Mouse (Mus musculus): Measurements from ENCODE around the gene Rabgap1l. TPM values are rescaled to one million over a fixed set of nuclear protein-coding genes. Genes with fewer than 3 reads are reported as not detected.

Rabgap1l gene
- polyA plus RNA-seq, 1 experiment from 2014 or later: 12.2 TPM

- Histone ChIP-seq H3K27me3 (ENCODE audit: control insufficient read depth, insufficient read depth, low read length) (no peaks in the 10 kb centered on the region), H3K27ac (ENCODE audit: low read depth, low read length) (no peak overlapping the region), H3K4me3 (ENCODE audit: low read depth, low read length) (no peak overlapping the region), H3K4me1 (ENCODE audit: control insufficient read depth, insufficient read depth, low read length) (no peaks in the 10 kb centered on the region), H3K4me2 (no peak overlapping the region), H3K36me3 (ENCODE audit: control insufficient read depth, insufficient read depth, low read length) (no peaks in the 10 kb centered on the region), H3K9me3 (ENCODE audit: control insufficient read depth, low read length) (no peaks in the 10 kb centered on the region), H3K9ac (ENCODE audit: low read length) (no peak overlapping the region)
- no peak for ATAC-seq (ENCODE audit: low FRiP score)
- DNase-seq (ENCODE audit: low spot score, missing footprints): no peak
Observed at GRCm38 (mm10) chr1:160790630-160791029, 2.4 kb downstream of the Rabgap1l start.

GRCm38 (mm10) chr1:160789876-160790275 lies 3.1 kb downstream of the Rabgap1l start:
- Histone ChIP-seq H3K4me1 (ENCODE audit: control insufficient read depth, insufficient read depth, low read length) (no peaks in the 10 kb centered on the region), H3K27ac (ENCODE audit: low read depth, low read length) (no peak overlapping the region), H3K4me2 (no peak overlapping the region), H3K9me3 (ENCODE audit: control insufficient read depth, low read length) (no peaks in the 10 kb centered on the region), H3K4me3 (ENCODE audit: low read depth, low read length) (no peak overlapping the region), H3K36me3 (ENCODE audit: control insufficient read depth, insufficient read depth, low read length) (no peaks in the 10 kb centered on the region), H3K9ac (ENCODE audit: low read length) (no peak overlapping the region), H3K27me3 (ENCODE audit: control insufficient read depth, insufficient read depth, low read length) (no peaks in the 10 kb centered on the region)
- 83% methylated on average over 3 of the region's 3 CpGs for WGBS
- DNase-seq (ENCODE audit: low spot score, missing footprints): no peak
- ATAC-seq (ENCODE audit: low FRiP score): no peak

- no peak for ATAC-seq (ENCODE audit: low FRiP score)
- WGBS: 86% methylated on average over 1 of the region's 1 CpGs
Observed at GRCm38 (mm10) chr1:160787926-160788325, 5.1 kb downstream of the Rabgap1l start.

GRCm38 (mm10) chr1:160787164-160787563 lies 5.8 kb downstream of the Rabgap1l start:
- WGBS: 92% methylated on average over 3 of the region's 3 CpGs
- no peak for ATAC-seq (ENCODE audit: low FRiP score)

More at GRCm38 (mm10) chr1:160787926-160788325, 5.1 kb downstream of the Rabgap1l start:
- no peak for DNase-seq (ENCODE audit: low spot score, missing footprints)
- no peaks in the 10 kb centered on the region for H3K36me3 ChIP-seq (ENCODE audit: control insufficient read depth, insufficient read depth, low read length)
- no peak overlapping the region for H3K4me2 ChIP-seq
- no peak overlapping the region for H3K9ac ChIP-seq (ENCODE audit: low read length)
- no peaks in the 10 kb centered on the region for H3K9me3 ChIP-seq (ENCODE audit: control insufficient read depth, low read length)
- no peak overlapping the region for H3K27ac ChIP-seq (ENCODE audit: low read depth, low read length)
- H3K4me3 ChIP-seq (ENCODE audit: low read depth, low read length): no peak overlapping the region
- H3K27me3 ChIP-seq (ENCODE audit: control insufficient read depth, insufficient read depth, low read length): no peaks in the 10 kb centered on the region
- H3K4me1 ChIP-seq (ENCODE audit: control insufficient read depth, insufficient read depth, low read length): no peaks in the 10 kb centered on the region

GRCm38 (mm10) chr1:160786571-160786970 lies 6.4 kb downstream of the Rabgap1l start:
- Histone ChIP-seq H3K4me1 (ENCODE audit: control insufficient read depth, insufficient read depth, low read length) (no peaks in the 10 kb centered on the region), H3K4me2 (no peak overlapping the region), H3K36me3 (ENCODE audit: control insufficient read depth, insufficient read depth, low read length) (no peaks in the 10 kb centered on the region), H3K9me3 (ENCODE audit: control insufficient read depth, low read length) (no peaks in the 10 kb centered on the region), H3K27ac (ENCODE audit: low read depth, low read length) (no peak overlapping the region), H3K4me3 (ENCODE audit: low read depth, low read length) (no peak overlapping the region), H3K27me3 (ENCODE audit: control insufficient read depth, insufficient read depth, low read length) (no peaks in the 10 kb centered on the region), H3K9ac (ENCODE audit: low read length) (no peak overlapping the region)
- ATAC-seq (ENCODE audit: low FRiP score) (no peak), DNase-seq (ENCODE audit: low spot score, missing footprints) (no peak)
- 86% methylated on average over 3 of the region's 3 CpGs for WGBS

More at GRCm38 (mm10) chr1:160787164-160787563, 5.8 kb downstream of the Rabgap1l start:
- H3K9me3 ChIP-seq (ENCODE audit: control insufficient read depth, low read length): no peaks in the 10 kb centered on the region
- H3K4me3 ChIP-seq (ENCODE audit: low read depth, low read length): no peak overlapping the region
- H3K4me2 ChIP-seq: no peak overlapping the region
- H3K4me1 ChIP-seq (ENCODE audit: control insufficient read depth, insufficient read depth, low read length): no peaks in the 10 kb centered on the region
- no peaks in the 10 kb centered on the region for H3K27me3 ChIP-seq (ENCODE audit: control insufficient read depth, insufficient read depth, low read length)
- DNase-seq (ENCODE audit: low spot score, missing footprints): no peak
- H3K27ac ChIP-seq (ENCODE audit: low read depth, low read length): no peak overlapping the region
- H3K36me3 ChIP-seq (ENCODE audit: control insufficient read depth, insufficient read depth, low read length): no peaks in the 10 kb centered on the region
- no peak overlapping the region for H3K9ac ChIP-seq (ENCODE audit: low read length)

GRCm38 (mm10) chr1:160785681-160786225 lies 7.3 kb downstream of the Rabgap1l start:
- no peaks in the 10 kb centered on the region for H3K4me1 ChIP-seq (ENCODE audit: control insufficient read depth, insufficient read depth, low read length)
- no peak overlapping the region for H3K4me2 ChIP-seq
- WGBS: 77% methylated on average over 4 of the region's 4 CpGs
- H3K9me3 ChIP-seq (ENCODE audit: control insufficient read depth, low read length): no peaks in the 10 kb centered on the region
- no peak overlapping the region for H3K4me3 ChIP-seq (ENCODE audit: low read depth, low read length)
- no peaks in the 10 kb centered on the region for H3K27me3 ChIP-seq (ENCODE audit: control insufficient read depth, insufficient read depth, low read length)
- ATAC-seq (ENCODE audit: low FRiP score) (no peak), DNase-seq (ENCODE audit: low spot score, missing footprints) (no peak)
- no peak overlapping the region for H3K9ac ChIP-seq (ENCODE audit: low read length)
- H3K27ac ChIP-seq (ENCODE audit: low read depth, low read length): no peak overlapping the region
- H3K36me3 ChIP-seq (ENCODE audit: control insufficient read depth, insufficient read depth, low read length): no peaks in the 10 kb centered on the region

GRCm38 (mm10) chr1:160784122-160784521 lies 8.9 kb downstream of the Rabgap1l start:
- Histone ChIP-seq H3K27ac (ENCODE audit: low read depth, low read length) (no peak overlapping the region), H3K4me1 (ENCODE audit: control insufficient read depth, insufficient read depth, low read length) (no peaks in the 10 kb centered on the region), H3K4me2 (no peak overlapping the region), H3K9me3 (ENCODE audit: control insufficient read depth, low read length) (no peaks in the 10 kb centered on the region), H3K27me3 (ENCODE audit: control insufficient read depth, insufficient read depth, low read length) (no peaks in the 10 kb centered on the region), H3K36me3 (ENCODE audit: control insufficient read depth, insufficient read depth, low read length) (no peaks in the 10 kb centered on the region), H3K4me3 (ENCODE audit: low read depth, low read length) (no peak overlapping the region), H3K9ac (ENCODE audit: low read length) (no peak overlapping the region)
- 89% methylated on average over 1 of the region's 1 CpGs for WGBS
- DNase-seq (ENCODE audit: low spot score, missing footprints) (no peak), ATAC-seq (ENCODE audit: low FRiP score) (no peak)

GRCm38 (mm10) chr1:160774166-160774565 lies 18.8 kb downstream of the Rabgap1l start:
- 82% methylated on average over 1 of the region's 1 CpGs for WGBS
- Histone ChIP-seq H3K4me1 (ENCODE audit: control insufficient read depth, insufficient read depth, low read length) (no peaks in the 10 kb centered on the region), H3K9ac (ENCODE audit: low read length) (no peak overlapping the region), H3K27ac (ENCODE audit: low read depth, low read length) (no peak overlapping the region), H3K9me3 (ENCODE audit: control insufficient read depth, low read length) (no peaks in the 10 kb centered on the region), H3K27me3 (ENCODE audit: control insufficient read depth, insufficient read depth, low read length) (no peaks in the 10 kb centered on the region), H3K4me3 (ENCODE audit: low read depth, low read length) (no peak overlapping the region), H3K4me2 (no peak overlapping the region), H3K36me3 (ENCODE audit: control insufficient read depth, insufficient read depth, low read length) (no peaks in the 10 kb centered on the region)
- ATAC-seq (ENCODE audit: low FRiP score): no peak
- no peak for DNase-seq (ENCODE audit: low spot score, missing footprints)

GRCm38 (mm10) chr1:160765565-160765964 lies 27.4 kb downstream of the Rabgap1l start:
- Histone ChIP-seq H3K9ac (ENCODE audit: low read length) (no peak overlapping the region), H3K27me3 (ENCODE audit: control insufficient read depth, insufficient read depth, low read length) (no peaks in the 10 kb centered on the region), H3K36me3 (ENCODE audit: control insufficient read depth, insufficient read depth, low read length) (no peaks in the 10 kb centered on the region), H3K4me1 (ENCODE audit: control insufficient read depth, insufficient read depth, low read length) (no peaks in the 10 kb centered on the region), H3K9me3 (ENCODE audit: control insufficient read depth, low read length) (no peaks in the 10 kb centered on the region), H3K27ac (ENCODE audit: low read depth, low read length) (no peak overlapping the region), H3K4me3 (ENCODE audit: low read depth, low read length) (no peak overlapping the region), H3K4me2 (no peak overlapping the region)
- no peak for ATAC-seq (ENCODE audit: low FRiP score)
- 81% methylated on average over 2 of the region's 2 CpGs for WGBS
- DNase-seq (ENCODE audit: low spot score, missing footprints): no peak
